Mouse (Mus musculus): ENCODE measurements at regions not wholly inside any gene's neighbourhood (a gene's known extent, or its start where the extent isn't known, plus 50 kb on each side); places are given as distances from the start of the nearest gene placed in this dataset.

- 92% methylated on average over 1 of the region's 1 CpGs for WGBS
- Histone ChIP-seq H3K9me3 (ENCODE audit: control insufficient read depth, low read length) (no peaks in the 10 kb centered on the region), H3K27me3 (ENCODE audit: control insufficient read depth, insufficient read depth, low read length) (no peaks in the 10 kb centered on the region), H3K9ac (ENCODE audit: low read length) (no peak overlapping the region), H3K36me3 (ENCODE audit: control insufficient read depth, insufficient read depth, low read length) (no peaks in the 10 kb centered on the region), H3K4me2 (ENCODE audit: low read depth, severe bottlenecking) (no peak overlapping the region), H3K27ac (replicated peaks; ENCODE audit: low read depth, low read length) (no peak overlapping the region), H3K4me3 (ENCODE audit: low read depth, low read length) (no peak overlapping the region), H3K4me1 (ENCODE audit: control insufficient read depth, insufficient read depth, low read length) (no peaks in the 10 kb centered on the region)
- DNase-seq (ENCODE audit: low spot score), result no peak
- ATAC-seq (ENCODE audit: insufficient number of reproducible peaks, low FRiP score, low TSS enrichment, low read depth), result no peak
Measured at GRCm38 (mm10) chr12:71393752-71394151, 84.1 kb downstream of the Dact1 start.

DNA sequence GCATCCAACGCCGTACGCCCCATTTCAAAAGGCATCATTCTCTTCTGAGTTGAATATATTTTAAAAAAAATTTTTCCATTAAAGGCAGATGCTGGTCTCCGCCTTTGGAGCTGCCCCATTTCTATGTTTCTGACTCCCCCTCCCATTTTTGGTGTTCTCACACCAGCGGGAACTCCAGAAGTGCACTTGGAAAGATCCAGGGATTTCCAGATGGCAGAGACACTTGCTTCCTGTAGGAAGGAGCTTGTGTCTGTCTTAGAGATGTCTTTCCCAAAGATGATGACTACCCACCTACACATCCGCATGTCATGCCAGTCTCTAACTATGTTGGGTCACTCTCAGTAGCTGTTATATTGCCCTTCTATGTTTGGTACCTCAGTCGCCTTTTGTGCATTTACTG, 87.8 kb downstream of the Dact1 start:
- Histone ChIP-seq H3K9ac (ENCODE audit: low read length) (no peak overlapping the region), H3K27ac (replicated peaks; ENCODE audit: low read depth, low read length) (no peak overlapping the region), H3K27me3 (ENCODE audit: control insufficient read depth, insufficient read depth, low read length) (no peaks in the 10 kb centered on the region), H3K4me3 (ENCODE audit: low read depth, low read length) (no peak overlapping the region), H3K9me3 (ENCODE audit: control insufficient read depth, low read length) (no peaks in the 10 kb centered on the region), H3K36me3 (ENCODE audit: control insufficient read depth, insufficient read depth, low read length) (no peaks in the 10 kb centered on the region), H3K4me1 (ENCODE audit: control insufficient read depth, insufficient read depth, low read length) (no peaks in the 10 kb centered on the region), H3K4me2 (ENCODE audit: low read depth, severe bottlenecking) (no peak overlapping the region)
- DNase-seq (ENCODE audit: low spot score), result no peak
- ATAC-seq (ENCODE audit: insufficient number of reproducible peaks, low FRiP score, low TSS enrichment, low read depth), result no peak
- WGBS, result 94% methylated on average over 7 of the region's 7 CpGs

DNA sequence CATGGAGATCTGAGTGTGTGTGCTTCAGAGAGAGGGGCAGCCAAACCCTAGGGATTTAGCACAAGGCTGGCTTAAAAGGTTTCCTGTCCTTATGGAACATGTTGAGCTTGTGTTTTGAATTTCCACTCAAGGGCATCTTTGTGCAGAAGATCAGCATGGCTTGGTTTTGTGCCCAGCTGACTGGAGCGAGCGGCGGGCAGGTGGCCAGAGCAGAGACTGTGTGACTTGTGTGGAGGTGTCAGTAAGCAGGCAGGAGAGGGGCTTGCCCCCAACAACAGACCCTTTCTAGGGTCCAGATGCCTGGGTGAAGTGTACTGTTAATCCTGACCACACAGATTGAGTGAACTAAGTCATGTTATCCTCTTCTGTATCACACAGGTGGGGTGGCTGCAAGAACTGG, 89.0 kb downstream of the Dact1 start:
- Histone ChIP-seq H3K9me3 (ENCODE audit: control insufficient read depth, low read length) (no peaks in the 10 kb centered on the region), H3K4me3 (ENCODE audit: low read depth, low read length) (no peak overlapping the region), H3K27ac (replicated peaks; ENCODE audit: low read depth, low read length) (no peak overlapping the region), H3K36me3 (ENCODE audit: control insufficient read depth, insufficient read depth, low read length) (no peaks in the 10 kb centered on the region), H3K9ac (ENCODE audit: low read length) (no peak overlapping the region), H3K27me3 (ENCODE audit: control insufficient read depth, insufficient read depth, low read length) (no peaks in the 10 kb centered on the region), H3K4me2 (ENCODE audit: low read depth, severe bottlenecking) (no peak overlapping the region), H3K4me1 (ENCODE audit: control insufficient read depth, insufficient read depth, low read length) (no peaks in the 10 kb centered on the region)
- DNase-seq (ENCODE audit: low spot score) (no peak), ATAC-seq (ENCODE audit: insufficient number of reproducible peaks, low FRiP score, low TSS enrichment, low read depth) (no peak)
- WGBS, result 90% methylated on average over 3 of the region's 3 CpGs

DNA sequence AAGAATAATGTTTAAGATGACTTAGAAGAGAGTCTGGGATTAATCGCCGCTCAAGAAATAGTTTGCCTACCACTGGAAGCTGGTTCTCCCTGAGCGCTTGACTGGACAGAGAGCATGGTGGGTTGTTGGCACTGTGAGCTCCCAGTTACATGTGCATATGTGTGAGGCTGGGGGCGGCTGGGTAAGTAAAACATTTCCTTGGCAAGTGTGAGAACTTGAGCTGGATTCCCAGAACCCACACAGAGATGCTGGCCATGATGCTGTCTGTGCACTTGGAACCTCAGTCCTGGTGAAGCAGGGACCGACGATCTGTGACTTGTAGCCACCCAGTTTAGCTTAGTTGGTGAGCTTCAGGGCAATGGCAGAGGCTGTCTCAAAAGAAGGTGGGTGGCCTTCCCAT, 90.5 kb downstream of the Dact1 start:
- H3K4me1 ChIP-seq (ENCODE audit: control insufficient read depth, insufficient read depth, low read length), result no peaks in the 10 kb centered on the region; the same call in 1 of the 2 replicates
- H3K9me3 ChIP-seq (ENCODE audit: control insufficient read depth, low read length), result no peaks in the 10 kb centered on the region
- no peaks in the 10 kb centered on the region for H3K27me3 ChIP-seq (ENCODE audit: control insufficient read depth, insufficient read depth, low read length)
- ATAC-seq (ENCODE audit: insufficient number of reproducible peaks, low FRiP score, low TSS enrichment, low read depth) (no peak), DNase-seq (ENCODE audit: low spot score) (no peak)
- H3K9ac ChIP-seq (ENCODE audit: low read length), result no peak overlapping the region
- WGBS, result 87% methylated on average over 6 of the region's 6 CpGs
- H3K4me3 ChIP-seq (ENCODE audit: low read depth, low read length), result no peak overlapping the region
- H3K36me3 ChIP-seq (ENCODE audit: control insufficient read depth, insufficient read depth, low read length), result no peaks in the 10 kb centered on the region
- no peak overlapping the region for H3K4me2 ChIP-seq (ENCODE audit: low read depth, severe bottlenecking)
- no peak overlapping the region for H3K27ac ChIP-seq (replicated peaks; ENCODE audit: low read depth, low read length)

- Histone ChIP-seq H3K9me3 (ENCODE audit: control insufficient read depth, low read length) (no peaks in the 10 kb centered on the region), H3K27ac (replicated peaks; ENCODE audit: low read depth, low read length) (no peak overlapping the region), H3K4me2 (ENCODE audit: low read depth, severe bottlenecking) (no peak overlapping the region), H3K4me3 (ENCODE audit: low read depth, low read length) (no peak overlapping the region), H3K27me3 (ENCODE audit: control insufficient read depth, insufficient read depth, low read length) (no peaks in the 10 kb centered on the region), H3K4me1 (ENCODE audit: control insufficient read depth, insufficient read depth, low read length) (no peaks in the 10 kb centered on the region; the same call in 1 of the 2 replicates), H3K9ac (ENCODE audit: low read length) (no peak overlapping the region), H3K36me3 (ENCODE audit: control insufficient read depth, insufficient read depth, low read length) (no peaks in the 10 kb centered on the region)
- 45% methylated on average over 6 of the region's 6 CpGs for WGBS
- DNase-seq (ENCODE audit: low spot score), result no peak
- ATAC-seq (ENCODE audit: insufficient number of reproducible peaks, low FRiP score, low TSS enrichment, low read depth), result no peak
Measured at GRCm38 (mm10) chr12:71401621-71402416, 92.1 kb downstream of the Dact1 start.

- no peaks in the 10 kb centered on the region; the same call in 1 of the 2 replicates for H3K4me1 ChIP-seq (ENCODE audit: control insufficient read depth, insufficient read depth, low read length)
- no peak overlapping the region for H3K9ac ChIP-seq (ENCODE audit: low read length)
- H3K4me3 ChIP-seq (ENCODE audit: low read depth, low read length), result no peak overlapping the region
- no peaks in the 10 kb centered on the region for H3K36me3 ChIP-seq (ENCODE audit: control insufficient read depth, insufficient read depth, low read length)
- no peak for ATAC-seq (ENCODE audit: insufficient number of reproducible peaks, low FRiP score, low TSS enrichment, low read depth)
- H3K27ac ChIP-seq (replicated peaks; ENCODE audit: low read depth, low read length), result no peak overlapping the region
- H3K9me3 ChIP-seq (ENCODE audit: control insufficient read depth, low read length), result no peaks in the 10 kb centered on the region
- no peak overlapping the region for H3K4me2 ChIP-seq (ENCODE audit: low read depth, severe bottlenecking)
- DNase-seq (ENCODE audit: low spot score), result no peak
- 70% methylated on average over 3 of the region's 3 CpGs for WGBS
- no peaks in the 10 kb centered on the region for H3K27me3 ChIP-seq (ENCODE audit: control insufficient read depth, insufficient read depth, low read length)
Measured at GRCm38 (mm10) chr12:71407294-71407693, 97.6 kb downstream of the Dact1 start.

DNA sequence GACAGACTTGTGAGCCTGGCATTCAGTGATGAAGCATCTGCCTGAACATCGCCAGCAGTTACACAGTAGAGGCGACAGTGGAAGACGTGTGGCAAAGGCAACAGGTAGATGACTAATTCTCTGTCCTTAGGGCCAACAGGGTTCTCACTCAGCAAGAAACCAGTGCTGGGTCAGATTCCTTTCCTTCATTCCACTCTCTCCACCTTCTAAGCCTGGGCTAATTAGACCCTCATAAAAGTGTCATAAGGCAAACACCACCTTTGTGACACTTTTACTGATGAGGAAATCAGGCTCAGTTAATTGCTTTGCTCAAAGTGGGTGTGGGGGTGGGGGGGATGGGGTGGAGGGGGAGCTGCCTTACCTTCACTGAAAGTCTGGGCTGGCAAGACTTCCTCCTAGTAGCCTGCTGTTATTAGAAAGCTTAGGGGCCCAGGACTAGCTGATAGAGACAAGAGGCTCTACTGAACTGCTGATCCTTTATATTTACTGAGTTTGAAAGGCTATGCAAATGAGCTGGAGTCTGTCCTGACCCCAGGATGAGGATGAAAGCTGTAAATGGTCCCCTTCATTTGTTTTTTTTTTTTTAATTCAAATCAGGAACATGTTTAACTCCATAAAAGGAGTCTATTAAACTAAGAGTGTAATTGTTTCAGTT, 98.8 kb downstream of the Dact1 start:
- Histone ChIP-seq H3K27me3 (ENCODE audit: control insufficient read depth, insufficient read depth, low read length) (no peaks in the 10 kb centered on the region), H3K27ac (replicated peaks; ENCODE audit: low read depth, low read length) (no peak overlapping the region), H3K4me3 (ENCODE audit: low read depth, low read length) (no peak overlapping the region), H3K9me3 (ENCODE audit: control insufficient read depth, low read length) (no peaks in the 10 kb centered on the region), H3K9ac (ENCODE audit: low read length) (no peak overlapping the region), H3K4me1 (ENCODE audit: control insufficient read depth, insufficient read depth, low read length) (no peaks in the 10 kb centered on the region; the same call in 1 of the 2 replicates), H3K36me3 (ENCODE audit: control insufficient read depth, insufficient read depth, low read length) (no peaks in the 10 kb centered on the region), H3K4me2 (ENCODE audit: low read depth, severe bottlenecking) (no peak overlapping the region)
- WGBS, result 5% methylated on average over 3 of the region's 3 CpGs
- 0 out of 2 replicates have a peak, but pooled peaks have one; percentile 6 for ATAC-seq (ENCODE audit: insufficient number of reproducible peaks, low FRiP score, low TSS enrichment, low read depth)
- DNase-seq (ENCODE audit: low spot score), result no peak

GRCm38 (mm10) chr12:71412331-71412730, 102.6 kb downstream of the Dact1 start:
- Histone ChIP-seq H3K27me3 (ENCODE audit: control insufficient read depth, insufficient read depth, low read length) (no peaks in the 10 kb centered on the region), H3K9me3 (ENCODE audit: control insufficient read depth, low read length) (no peaks in the 10 kb centered on the region), H3K4me3 (ENCODE audit: low read depth, low read length) (no peak overlapping the region), H3K4me1 (ENCODE audit: control insufficient read depth, insufficient read depth, low read length) (no peaks in the 10 kb centered on the region), H3K27ac (replicated peaks; ENCODE audit: low read depth, low read length) (no peak overlapping the region), H3K36me3 (ENCODE audit: control insufficient read depth, insufficient read depth, low read length) (no peaks in the 10 kb centered on the region), H3K9ac (ENCODE audit: low read length) (no peak overlapping the region), H3K4me2 (ENCODE audit: low read depth, severe bottlenecking) (no peak overlapping the region)
- ATAC-seq (ENCODE audit: insufficient number of reproducible peaks, low FRiP score, low TSS enrichment, low read depth), result no peak
- no peak for DNase-seq (ENCODE audit: low spot score)
- WGBS, result 86% methylated on average over 3 of the region's 3 CpGs

Measured in limb, embryonic 11.5 days (tissue).